Mouse (Mus musculus): ENCODE data around the gene Il4ra. TPM values are rescaled to one million over a fixed set of nuclear protein-coding genes. Genes with fewer than 3 reads are reported as not detected.

Gene Il4ra
- polyA plus RNA-seq, 1 experiment from 2014 or later = 6.9 TPM

DNA sequence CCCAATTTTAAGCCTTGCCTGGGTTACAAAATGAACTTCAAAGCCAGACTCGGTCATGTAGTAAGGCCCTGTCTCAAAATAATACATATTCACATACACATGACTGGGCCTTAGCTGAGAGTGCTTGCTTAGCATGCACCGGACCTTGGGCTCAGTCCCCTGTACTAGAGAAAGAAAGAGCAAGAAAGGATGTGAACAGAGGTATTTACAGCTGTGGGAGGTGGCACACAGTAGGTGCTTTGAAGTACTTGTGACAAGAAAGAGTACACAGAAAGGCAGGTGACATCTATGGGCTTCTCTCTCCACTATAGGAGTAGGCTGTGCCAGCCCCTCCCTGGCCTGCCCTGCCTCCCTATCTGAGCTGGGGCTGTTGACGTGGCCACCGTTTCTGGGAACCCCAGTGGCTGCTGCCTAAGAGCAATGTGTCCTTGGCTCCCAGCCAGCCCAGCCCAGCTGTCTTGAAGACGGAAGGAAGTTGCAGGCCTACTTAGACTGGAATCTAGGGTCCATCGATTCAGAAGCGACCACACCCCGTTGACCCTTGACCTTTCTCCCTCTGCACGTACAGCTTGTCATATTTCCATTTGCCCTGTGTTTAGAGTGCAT is 9.3 kb downstream of the Il4ra start:
- H3K9me3 ChIP-seq (replicated peaks; ENCODE audit: control insufficient read depth, low read length) = no peaks in the 10 kb centered on the region
- H3K36me3 ChIP-seq (ENCODE audit: control insufficient read depth, insufficient read depth) = no peaks in the 10 kb centered on the region
- ATAC-seq (ENCODE audit: low read depth) = peak; percentile 76
- WGBS (ENCODE audit: insufficient replicate concordance) = 36% methylated on average over 9 of the region's 9 CpGs
- no peak overlapping the region for H3K9ac ChIP-seq (ENCODE audit: low read depth, low read length)
- no peak overlapping the region for H3K4me2 ChIP-seq (ENCODE audit: low read depth, low read length)
- peaks cover 27% of the 10 kb centered on the region for H3K4me1 ChIP-seq (ENCODE audit: control insufficient read depth, low read depth, low read length)
- no peak overlapping the region for H3K4me3 ChIP-seq (ENCODE audit: low read depth, low read length)
- H3K27me3 ChIP-seq (ENCODE audit: control insufficient read depth, insufficient read depth, low read depth, low read length) = no peaks in the 10 kb centered on the region
- no peak overlapping the region for H3K27ac ChIP-seq (ENCODE audit: low read length)

DNA sequence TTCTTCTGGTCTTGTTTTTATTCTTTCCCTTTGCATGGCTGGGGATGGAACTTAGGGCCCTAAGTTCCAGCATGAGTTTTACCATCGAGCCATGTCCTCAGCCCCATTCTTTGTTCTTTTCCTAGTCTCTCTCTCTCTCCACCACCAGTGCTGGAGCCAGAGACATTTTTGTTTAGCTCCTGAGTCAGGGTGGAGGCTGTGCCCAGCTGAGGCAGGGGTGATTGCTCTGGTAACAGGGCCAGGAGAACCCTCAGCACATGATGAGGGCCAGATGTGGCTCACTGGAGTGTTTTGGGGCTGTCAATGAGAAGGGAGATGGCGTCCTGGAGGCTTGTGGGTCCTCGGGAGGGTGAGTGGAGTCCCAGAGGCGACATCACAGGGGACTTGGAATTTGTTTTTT is 10.5 kb downstream of the Il4ra start:
- Histone ChIP-seq H3K4me1 (ENCODE audit: control insufficient read depth, low read depth, low read length) (peaks cover 18% of the 10 kb centered on the region), H3K4me3 (ENCODE audit: low read depth, low read length) (no peak overlapping the region), H3K9me3 (replicated peaks; ENCODE audit: control insufficient read depth, low read length) (no peaks in the 10 kb centered on the region), H3K9ac (ENCODE audit: low read depth, low read length) (no peak overlapping the region), H3K36me3 (ENCODE audit: control insufficient read depth, insufficient read depth) (peaks cover 4% of the 10 kb centered on the region; the same call in 1 of the 2 replicates), H3K27ac (ENCODE audit: low read length) (no peak overlapping the region), H3K27me3 (ENCODE audit: control insufficient read depth, insufficient read depth, low read depth, low read length) (no peaks in the 10 kb centered on the region), H3K4me2 (ENCODE audit: low read depth, low read length) (no peak overlapping the region)
- WGBS (ENCODE audit: insufficient replicate concordance) = 59% methylated on average over 4 of the region's 4 CpGs
- no peak for ATAC-seq (ENCODE audit: low read depth)

GRCm38 (mm10) chr7:125563093-125563492 is 11.2 kb downstream of the Il4ra start:
- Histone ChIP-seq H3K27me3 (ENCODE audit: control insufficient read depth, insufficient read depth, low read depth, low read length) (no peaks in the 10 kb centered on the region), H3K27ac (ENCODE audit: low read length) (no peak overlapping the region), H3K9me3 (replicated peaks; ENCODE audit: control insufficient read depth, low read length) (no peaks in the 10 kb centered on the region), H3K4me3 (ENCODE audit: low read depth, low read length) (no peak overlapping the region), H3K9ac (ENCODE audit: low read depth, low read length) (no peak overlapping the region), H3K36me3 (ENCODE audit: control insufficient read depth, insufficient read depth) (peaks cover 4% of the 10 kb centered on the region; the same call in 1 of the 2 replicates), H3K4me1 (ENCODE audit: control insufficient read depth, low read depth, low read length) (peaks cover 18% of the 10 kb centered on the region), H3K4me2 (ENCODE audit: low read depth, low read length) (no peak overlapping the region)
- 51% methylated on average over 3 of the region's 3 CpGs for WGBS (ENCODE audit: insufficient replicate concordance)
- ATAC-seq (ENCODE audit: low read depth) = no peak

DNA sequence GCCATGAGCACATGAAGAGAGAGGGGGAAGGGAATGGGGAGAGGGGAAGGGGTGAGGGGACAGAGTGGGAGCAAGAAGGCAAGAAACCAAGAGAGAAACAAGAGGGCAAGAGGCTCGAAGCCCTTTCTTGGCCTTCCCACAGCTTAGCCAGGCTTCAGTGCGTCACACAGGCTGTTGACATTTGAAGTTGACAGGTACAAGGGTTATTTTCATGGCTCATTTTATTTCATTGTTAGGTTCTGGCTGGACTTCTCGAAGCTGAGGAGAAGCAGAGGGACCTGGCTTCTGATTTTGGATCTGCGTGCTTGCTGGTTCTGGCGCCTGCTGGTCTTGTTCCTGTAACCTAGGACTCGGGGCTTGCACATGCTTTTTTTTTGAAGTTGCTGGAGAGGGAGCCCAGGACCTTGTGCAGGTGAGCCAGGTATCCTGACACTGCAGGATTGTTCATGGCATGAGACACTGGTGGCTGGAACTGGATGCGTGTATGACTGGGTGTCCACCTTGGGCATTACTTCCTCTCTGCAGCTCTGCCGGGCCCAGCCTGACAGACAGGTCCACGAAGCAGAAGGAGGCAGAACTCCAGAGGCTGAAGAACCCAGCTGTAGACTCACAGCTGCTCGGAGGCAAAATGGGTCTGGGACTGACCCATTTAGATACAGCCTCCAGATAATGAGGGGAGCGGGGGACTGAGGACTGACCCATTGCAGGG is 12.6 kb downstream of the Il4ra start:
- Histone ChIP-seq H3K36me3 (ENCODE audit: control insufficient read depth, insufficient read depth) (peaks cover 5% of the 10 kb centered on the region), H3K4me1 (ENCODE audit: control insufficient read depth, low read depth, low read length) (peaks cover 18% of the 10 kb centered on the region), H3K27ac (ENCODE audit: low read length) (no peak overlapping the region), H3K9me3 (replicated peaks; ENCODE audit: control insufficient read depth, low read length) (no peaks in the 10 kb centered on the region), H3K27me3 (ENCODE audit: control insufficient read depth, insufficient read depth, low read depth, low read length) (no peaks in the 10 kb centered on the region), H3K4me2 (ENCODE audit: low read depth, low read length) (no peak overlapping the region), H3K4me3 (ENCODE audit: low read depth, low read length) (no peak overlapping the region), H3K9ac (ENCODE audit: low read depth, low read length) (no peak overlapping the region)
- ATAC-seq (ENCODE audit: low read depth) = no peak
- 53% methylated on average over 11 of the region's 11 CpGs for WGBS (ENCODE audit: insufficient replicate concordance)

DNA sequence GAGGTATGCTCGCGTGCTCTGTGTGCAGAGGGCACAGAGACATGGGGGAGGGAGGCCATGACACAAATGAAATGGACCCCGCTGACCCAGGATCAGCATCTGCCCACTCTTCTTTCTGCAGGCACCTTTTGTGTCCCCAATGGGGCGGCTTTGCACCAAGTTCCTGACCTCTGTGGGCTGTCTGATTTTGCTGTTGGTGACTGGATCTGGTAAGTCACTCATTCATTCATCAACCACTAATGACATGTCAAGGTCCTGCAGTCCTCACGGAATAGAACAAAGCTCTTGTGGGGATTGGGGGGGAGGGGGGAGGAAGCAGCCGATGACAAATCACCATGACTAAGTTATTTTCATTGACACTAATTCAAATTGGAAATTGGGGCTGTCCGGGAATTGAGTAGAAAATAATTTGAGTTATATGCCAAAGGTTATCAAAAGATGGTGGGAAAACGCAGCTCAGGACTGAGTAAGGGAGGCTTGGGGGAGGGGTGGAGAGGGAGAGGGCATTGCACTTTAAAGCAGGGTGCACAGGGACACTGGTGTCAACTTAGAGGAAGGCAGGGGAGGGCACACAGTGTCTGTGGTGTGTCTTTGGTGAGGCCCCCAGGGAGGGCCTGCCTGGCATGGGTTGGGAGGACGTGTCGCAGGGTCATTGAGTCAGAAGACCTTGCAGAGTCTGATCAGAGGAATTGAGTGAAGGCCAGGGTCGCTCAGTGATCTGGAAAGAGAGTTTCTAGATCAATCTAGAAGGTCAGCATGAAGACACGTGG is 13.8 kb downstream of the Il4ra start:
- Histone ChIP-seq H3K4me1 (ENCODE audit: control insufficient read depth, low read depth, low read length) (peaks cover 11% of the 10 kb centered on the region), H3K27me3 (ENCODE audit: control insufficient read depth, insufficient read depth, low read depth, low read length) (no peaks in the 10 kb centered on the region), H3K9me3 (replicated peaks; ENCODE audit: control insufficient read depth, low read length) (no peaks in the 10 kb centered on the region), H3K36me3 (ENCODE audit: control insufficient read depth, insufficient read depth) (peaks cover 6% of the 10 kb centered on the region), H3K9ac (ENCODE audit: low read depth, low read length) (no peak overlapping the region), H3K4me2 (ENCODE audit: low read depth, low read length) (no peak overlapping the region), H3K4me3 (ENCODE audit: low read depth, low read length) (no peak overlapping the region), H3K27ac (ENCODE audit: low read length) (no peak overlapping the region)
- 65% methylated on average over 12 of the region's 12 CpGs for WGBS (ENCODE audit: insufficient replicate concordance)
- ATAC-seq (ENCODE audit: low read depth) = no peak

DNA sequence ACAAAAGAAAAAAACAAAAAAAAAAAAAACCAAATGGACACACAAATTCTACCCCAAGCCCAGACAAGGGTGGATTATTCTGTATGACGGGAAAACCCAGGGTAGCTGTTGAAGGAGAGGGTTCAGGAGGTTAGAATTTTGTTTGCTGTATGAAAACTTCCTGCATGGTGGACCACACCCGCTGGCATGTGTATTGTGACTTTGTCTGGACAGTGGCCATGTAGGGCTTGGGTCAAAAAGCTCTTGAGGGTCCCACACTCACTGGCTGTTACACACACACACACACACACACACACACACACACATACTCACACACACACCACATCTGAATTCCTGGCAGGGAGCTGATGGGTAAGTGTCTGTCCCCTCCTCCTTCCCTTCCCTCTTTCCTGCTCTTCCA is 14.5 kb downstream of the Il4ra start:
- no peak for ATAC-seq (ENCODE audit: low read depth)

DNA sequence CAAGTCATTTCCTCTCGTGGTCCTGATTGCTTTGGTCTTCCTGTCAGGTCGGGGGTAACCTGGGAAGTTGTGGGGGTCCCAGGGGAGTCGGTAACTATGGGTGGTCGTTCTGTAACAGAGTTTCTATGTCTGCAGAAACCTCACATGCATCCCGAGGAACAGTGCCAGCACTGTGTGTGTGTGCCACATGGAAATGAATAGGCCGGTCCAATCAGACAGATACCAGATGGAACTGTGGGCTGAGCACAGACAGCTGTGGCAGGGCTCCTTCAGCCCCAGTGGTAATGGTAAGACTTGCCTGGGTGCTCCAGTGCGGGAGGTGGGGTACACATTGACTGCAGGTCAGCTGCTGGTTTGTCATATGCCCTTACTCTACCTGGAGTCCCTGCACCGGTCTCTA is 17.0 kb downstream of the Il4ra start:
- no peak for ATAC-seq (ENCODE audit: low read depth)
- H3K27ac ChIP-seq (ENCODE audit: low read length) = no peak overlapping the region
- H3K36me3 ChIP-seq (ENCODE audit: control insufficient read depth, insufficient read depth) = peaks cover 6% of the 10 kb centered on the region
- H3K4me1 ChIP-seq (ENCODE audit: control insufficient read depth, low read depth, low read length) = peaks cover 2% of the 10 kb centered on the region; the same call in 1 of the 2 replicates
- H3K4me2 ChIP-seq (ENCODE audit: low read depth, low read length) = no peak overlapping the region
- no peaks in the 10 kb centered on the region for H3K9me3 ChIP-seq (replicated peaks; ENCODE audit: control insufficient read depth, low read length)
- H3K27me3 ChIP-seq (ENCODE audit: control insufficient read depth, insufficient read depth, low read depth, low read length) = no peaks in the 10 kb centered on the region
- H3K9ac ChIP-seq (ENCODE audit: low read depth, low read length) = no peak overlapping the region
- 62% methylated on average over 8 of the region's 8 CpGs for WGBS (ENCODE audit: insufficient replicate concordance)
- no peak overlapping the region for H3K4me3 ChIP-seq (ENCODE audit: low read depth, low read length)

More for the DNA sequence above, 14.5 kb downstream of the Il4ra start:
- Histone ChIP-seq H3K4me2 (ENCODE audit: low read depth, low read length) (no peak overlapping the region), H3K9ac (ENCODE audit: low read depth, low read length) (no peak overlapping the region), H3K4me1 (ENCODE audit: control insufficient read depth, low read depth, low read length) (peaks cover 4% of the 10 kb centered on the region), H3K4me3 (ENCODE audit: low read depth, low read length) (no peak overlapping the region), H3K9me3 (replicated peaks; ENCODE audit: control insufficient read depth, low read length) (no peaks in the 10 kb centered on the region), H3K36me3 (ENCODE audit: control insufficient read depth, insufficient read depth) (peaks cover 6% of the 10 kb centered on the region), H3K27me3 (ENCODE audit: control insufficient read depth, insufficient read depth, low read depth, low read length) (no peaks in the 10 kb centered on the region), H3K27ac (ENCODE audit: low read length) (no peak overlapping the region)
- 67% methylated on average over 2 of the region's 2 CpGs for WGBS (ENCODE audit: insufficient replicate concordance)

- no peak overlapping the region for H3K4me3 ChIP-seq (ENCODE audit: low read depth, low read length)
- peaks cover 6% of the 10 kb centered on the region for H3K36me3 ChIP-seq (ENCODE audit: control insufficient read depth, insufficient read depth)
- no peak overlapping the region for H3K27ac ChIP-seq (ENCODE audit: low read length)
- WGBS (ENCODE audit: insufficient replicate concordance) = 78% methylated on average over 19 of the region's 19 CpGs
- H3K27me3 ChIP-seq (ENCODE audit: control insufficient read depth, insufficient read depth, low read depth, low read length) = no peaks in the 10 kb centered on the region
- H3K9me3 ChIP-seq (replicated peaks; ENCODE audit: control insufficient read depth, low read length) = no peaks in the 10 kb centered on the region
- H3K9ac ChIP-seq (ENCODE audit: low read depth, low read length) = no peak overlapping the region
- no peak for ATAC-seq (ENCODE audit: low read depth)
- H3K4me1 ChIP-seq (ENCODE audit: control insufficient read depth, low read depth, low read length) = peaks cover 2% of the 10 kb centered on the region
- H3K4me2 ChIP-seq (ENCODE audit: low read depth, low read length) = no peak overlapping the region
Observed at GRCm38 (mm10) chr7:125571891-125572290, 20.0 kb downstream of the Il4ra start.

DNA sequence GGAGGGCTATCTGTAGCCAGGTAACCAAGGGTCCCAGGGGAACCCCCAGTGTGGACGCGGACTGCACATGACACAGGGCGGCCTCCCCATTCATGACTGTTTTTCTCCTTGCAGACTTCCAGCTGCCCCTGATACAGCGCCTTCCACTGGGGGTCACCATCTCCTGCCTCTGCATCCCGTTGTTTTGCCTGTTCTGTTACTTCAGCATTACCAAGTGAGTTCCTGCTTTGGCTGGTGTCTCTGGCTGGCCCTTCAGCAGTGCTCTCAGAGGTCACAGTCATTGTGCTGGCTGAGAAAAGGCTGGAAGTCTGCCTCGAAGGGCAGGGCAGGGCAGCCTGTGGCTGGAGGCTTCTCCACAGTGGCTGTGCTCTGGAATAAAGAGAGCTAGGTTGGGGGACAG is 20.8 kb downstream of the Il4ra start:
- no peak for ATAC-seq (ENCODE audit: low read depth)
- 75% methylated on average over 6 of the region's 6 CpGs for WGBS (ENCODE audit: insufficient replicate concordance)

More for the DNA sequence above, 20.8 kb downstream of the Il4ra start:
- Histone ChIP-seq H3K4me1 (ENCODE audit: control insufficient read depth, low read depth, low read length) (peaks cover 11% of the 10 kb centered on the region), H3K4me2 (ENCODE audit: low read depth, low read length) (no peak overlapping the region), H3K36me3 (ENCODE audit: control insufficient read depth, insufficient read depth) (peaks cover 2% of the 10 kb centered on the region), H3K9ac (ENCODE audit: low read depth, low read length) (no peak overlapping the region), H3K9me3 (replicated peaks; ENCODE audit: control insufficient read depth, low read length) (no peaks in the 10 kb centered on the region), H3K27me3 (ENCODE audit: control insufficient read depth, insufficient read depth, low read depth, low read length) (no peaks in the 10 kb centered on the region), H3K4me3 (ENCODE audit: low read depth, low read length) (no peak overlapping the region), H3K27ac (ENCODE audit: low read length) (no peak overlapping the region)

All from liver, embryonic 16.5 days (tissue).